Mouse (Mus musculus) forebrain, embryonic 15.5 days (tissue): ENCODE data around the gene Rora. TPM values are rescaled to one million over a fixed set of nuclear protein-coding genes. Genes with fewer than 3 reads are reported as not detected.

Source experiments
- ATAC-seq: fragments of 200-750 bp; cut with Nextera tagmentation; replicated peaks from 2 replicates; pipeline ENCODE4 v1.8.0; 2017; ENCODE audit warnings: mild to moderate bottlenecking, moderate TSS enrichment, moderate library complexity
- H3K27ac ChIP-seq: fragments of 300-500 bp; sonication (generic); replicated peaks from 2 replicates; pipeline ENCODE4 v1.5.1; 2015; ENCODE audit warnings: mild to moderate bottlenecking, inconsistent platforms
- H3K27me3 ChIP-seq: fragments of 300-500 bp; sonication (generic); 2 replicates; pipeline ENCODE4 v1.6.1; 2015; ENCODE audit warnings: inconsistent platforms
- H3K36me3 ChIP-seq: fragments of 300-500 bp; sonication (generic); 2 replicates; pipeline ENCODE4 v1.6.1; 2015; ENCODE audit warnings: mild to moderate bottlenecking, inconsistent platforms
- H3K4me1 ChIP-seq: fragments of 300-500 bp; sonication (generic); 2 replicates; pipeline ENCODE4 v1.6.1; 2015; ENCODE audit warnings: inconsistent platforms
- H3K4me2 ChIP-seq: fragments of 300-500 bp; sonication (generic); replicated peaks from 2 replicates; pipeline ENCODE4 v1.6.1; 2015; ENCODE audit warnings: mild to moderate bottlenecking, inconsistent platforms
- H3K4me3 ChIP-seq: fragments of 300-500 bp; sonication (generic); 2 replicates; pipeline ENCODE4 v1.5.1; 2015; ENCODE audit warnings: mild to moderate bottlenecking, inconsistent platforms
- H3K9ac ChIP-seq: fragments of 300-500 bp; sonication (generic); replicated peaks from 2 replicates; pipeline ENCODE4 v1.6.1; 2015; ENCODE audit warnings: mild to moderate bottlenecking, inconsistent platforms
- H3K9me3 ChIP-seq: fragments of 300-500 bp; sonication (generic); 2 replicates; pipeline ENCODE4 v1.6.1; 2016; ENCODE audit warnings: inconsistent platforms
- whole genome bisulfite sequencing: fragments of 180-500 bp; shearing (Covaris S2); methylation state at CpG from one replicate; pipeline ENCODE4 v1.1.7; 2015; ENCODE audit warnings: mixed read lengths; 5-methylcytosine and 5-hydroxymethylcytosine counted together
- polyA plus RNA-seq: library from polyadenylated mRNA; unstranded; fragments of >200 nt; fragmentation: Nextera tagmentation; extraction: Ambion mirVana; gene quantifications from 2 replicates; pipeline ENCODE4 v1.2.1, GENCODE M21; 2015

Rora gene
- polyA plus RNA-seq, 1 experiment from 2014 or later, result 11.8 TPM

DNA sequence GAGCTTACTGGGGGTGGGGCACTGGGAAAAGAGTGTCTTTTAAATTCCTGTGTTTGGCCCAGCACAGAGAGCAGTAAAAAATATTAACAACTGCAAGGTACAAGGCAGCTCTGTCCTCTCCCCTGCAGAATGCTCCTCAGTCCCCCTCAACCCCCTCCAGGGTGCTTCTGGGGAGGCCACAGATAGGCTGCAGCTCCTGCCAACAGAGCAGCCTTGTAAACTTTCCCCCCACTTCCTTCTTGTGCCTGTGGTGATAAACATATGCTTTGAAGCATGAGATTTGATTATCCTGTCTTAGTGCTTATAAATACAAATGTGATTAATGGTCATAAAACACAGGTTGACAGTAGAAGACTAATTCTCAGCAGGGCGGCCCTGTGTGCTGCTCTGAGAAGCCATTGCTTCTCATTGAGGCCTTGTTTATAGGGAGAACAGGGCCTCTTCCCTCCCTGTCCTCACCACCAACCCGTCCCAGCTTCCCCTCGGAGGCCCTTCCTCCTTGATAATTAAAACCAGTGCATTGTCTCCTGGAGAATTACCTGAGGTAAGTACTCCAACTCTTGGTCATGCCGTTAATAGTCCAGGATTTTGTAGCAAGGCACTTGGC is 41.4 kb downstream of the Rora start:
- Histone ChIP-seq H3K4me2 (no peak overlapping the region), H3K36me3 (no peaks in the 10 kb centered on the region), H3K9me3 (no peaks in the 10 kb centered on the region), H3K27me3 (no peaks in the 10 kb centered on the region; the same call in 1 of the 2 replicates), H3K4me1 (peaks cover 14% of the 10 kb centered on the region), H3K27ac (no peak overlapping the region), H3K9ac (no peak overlapping the region), H3K4me3 (no peak overlapping the region)
- whole genome bisulfite sequencing, result 13% methylated on average over 4 of the region's 4 CpGs
- ATAC-seq, result no peak

DNA sequence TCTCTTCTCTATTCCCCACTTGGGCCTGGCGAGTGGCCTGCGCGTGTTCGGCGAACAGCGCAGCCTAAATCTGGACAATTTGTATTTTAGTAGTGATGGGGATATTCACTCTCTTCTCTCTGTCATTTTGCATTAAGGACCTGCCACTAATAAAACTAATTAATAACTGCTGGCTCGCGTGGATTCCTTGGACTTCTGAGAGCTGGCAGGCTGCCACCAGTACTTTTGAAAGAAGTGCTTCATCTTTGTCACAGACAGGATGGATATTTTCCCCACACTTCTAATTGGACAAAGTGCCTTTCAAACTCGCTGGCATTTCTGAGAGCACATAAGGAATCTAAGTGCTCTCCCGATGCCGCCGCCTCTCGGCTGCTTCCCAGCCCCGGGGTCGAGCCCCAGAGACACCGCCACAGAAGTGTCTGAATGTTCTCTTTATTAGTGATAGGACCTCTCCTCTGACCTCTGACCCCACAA is 41.9 kb downstream of the Rora start:
- Histone ChIP-seq H3K4me2 (no peak overlapping the region), H3K27me3 (no peaks in the 10 kb centered on the region; the same call in 1 of the 2 replicates)

GRCm38 (mm10) chr9:68696425-68696956 is 42.9 kb downstream of the Rora start:
- no peaks in the 10 kb centered on the region for H3K9me3 ChIP-seq
- H3K36me3 ChIP-seq, result no peaks in the 10 kb centered on the region
- WGBS, result 83% methylated on average over 3 of the region's 3 CpGs
- no peak overlapping the region for H3K4me3 ChIP-seq
- H3K27ac ChIP-seq, result no peak overlapping the region
- H3K4me2 ChIP-seq, result no peak overlapping the region
- ATAC-seq, result no peak
- H3K4me1 ChIP-seq, result peaks cover 14% of the 10 kb centered on the region
- H3K9ac ChIP-seq, result no peak overlapping the region
- no peaks in the 10 kb centered on the region; the same call in 1 of the 2 replicates for H3K27me3 ChIP-seq

More for the DNA sequence above, 41.9 kb downstream of the Rora start:
- Histone ChIP-seq H3K9me3 (no peaks in the 10 kb centered on the region), H3K4me1 (peaks cover 14% of the 10 kb centered on the region), H3K27ac (no peak overlapping the region), H3K4me3 (no peak overlapping the region), H3K36me3 (no peaks in the 10 kb centered on the region), H3K9ac (no peak overlapping the region)
- WGBS, result 19% methylated on average over 16 of the region's 16 CpGs
- no peak for ATAC-seq

- Histone ChIP-seq H3K4me1 (peaks cover 17% of the 10 kb centered on the region), H3K9ac (no peak overlapping the region), H3K27me3 (no peaks in the 10 kb centered on the region; the same call in 1 of the 2 replicates), H3K36me3 (no peaks in the 10 kb centered on the region), H3K4me3 (no peak overlapping the region), H3K9me3 (no peaks in the 10 kb centered on the region), H3K4me2 (no peak overlapping the region), H3K27ac (no peak overlapping the region)
- ATAC-seq, result no peak
- WGBS, result 87% methylated on average over 1 of the region's 1 CpGs
Measured at GRCm38 (mm10) chr9:68699341-68699740, 45.8 kb downstream of the Rora start.

GRCm38 (mm10) chr9:68699856-68700255 is 46.3 kb downstream of the Rora start:
- H3K4me1 ChIP-seq, result peaks cover 17% of the 10 kb centered on the region
- ATAC-seq, result no peak

DNA sequence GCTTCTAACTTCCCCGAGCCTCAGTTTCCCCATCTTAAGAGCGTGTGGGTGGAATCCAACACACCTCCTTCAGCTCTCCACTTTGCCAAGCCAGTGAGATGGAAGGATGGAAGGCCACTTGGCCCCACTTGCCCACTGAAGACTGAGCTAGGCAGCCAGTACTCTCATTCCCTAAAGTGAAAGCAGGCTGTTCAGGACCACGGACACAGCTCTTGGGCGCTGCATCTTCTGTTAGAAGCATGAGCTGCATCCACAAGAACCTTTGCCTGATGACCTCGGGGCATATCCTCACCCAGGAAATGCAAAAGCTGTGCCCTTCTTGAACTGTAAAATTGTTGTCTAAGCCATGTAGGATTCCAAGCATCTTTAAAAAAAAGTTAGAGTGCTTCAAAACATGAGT is 54.0 kb downstream of the Rora start:
- ATAC-seq, result no peak
- Histone ChIP-seq H3K4me1 (peaks cover 4% of the 10 kb centered on the region; the same call in 1 of the 2 replicates), H3K36me3 (no peaks in the 10 kb centered on the region), H3K9me3 (no peaks in the 10 kb centered on the region), H3K4me3 (no peak overlapping the region), H3K27me3 (no peaks in the 10 kb centered on the region), H3K9ac (no peak overlapping the region), H3K27ac (no peak overlapping the region), H3K4me2 (no peak overlapping the region)
- 75% methylated on average over 5 of the region's 5 CpGs for WGBS

More at GRCm38 (mm10) chr9:68699856-68700255, 46.3 kb downstream of the Rora start:
- no peak overlapping the region for H3K4me2 ChIP-seq
- no peak overlapping the region for H3K4me3 ChIP-seq
- no peaks in the 10 kb centered on the region; the same call in 1 of the 2 replicates for H3K27me3 ChIP-seq
- H3K9ac ChIP-seq, result no peak overlapping the region
- WGBS, result 69% methylated on average over 4 of the region's 4 CpGs
- H3K9me3 ChIP-seq, result no peaks in the 10 kb centered on the region
- no peaks in the 10 kb centered on the region for H3K36me3 ChIP-seq
- no peak overlapping the region for H3K27ac ChIP-seq

DNA sequence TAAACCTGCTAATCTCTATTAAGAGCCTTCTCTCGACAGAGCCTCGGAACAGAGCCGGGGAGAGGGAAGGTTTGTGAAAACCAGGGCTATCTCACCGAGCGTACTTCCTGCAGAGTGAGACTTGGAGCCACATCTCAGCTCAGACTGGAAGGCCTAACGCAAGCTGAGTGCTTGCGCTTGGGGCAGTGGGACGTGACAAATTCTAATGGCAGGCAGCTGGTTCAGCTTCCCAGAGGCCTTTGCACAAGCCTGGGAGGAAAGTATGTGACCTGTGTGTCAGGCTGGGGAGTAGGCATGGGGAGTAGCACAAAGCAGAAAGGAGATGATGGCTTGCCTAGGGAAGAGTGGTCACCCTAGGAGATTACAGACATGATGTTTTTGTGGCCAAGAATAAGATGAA is 55.6 kb downstream of the Rora start:
- H3K9ac ChIP-seq, result no peak overlapping the region
- WGBS, result 71% methylated on average over 8 of the region's 8 CpGs

DNA sequence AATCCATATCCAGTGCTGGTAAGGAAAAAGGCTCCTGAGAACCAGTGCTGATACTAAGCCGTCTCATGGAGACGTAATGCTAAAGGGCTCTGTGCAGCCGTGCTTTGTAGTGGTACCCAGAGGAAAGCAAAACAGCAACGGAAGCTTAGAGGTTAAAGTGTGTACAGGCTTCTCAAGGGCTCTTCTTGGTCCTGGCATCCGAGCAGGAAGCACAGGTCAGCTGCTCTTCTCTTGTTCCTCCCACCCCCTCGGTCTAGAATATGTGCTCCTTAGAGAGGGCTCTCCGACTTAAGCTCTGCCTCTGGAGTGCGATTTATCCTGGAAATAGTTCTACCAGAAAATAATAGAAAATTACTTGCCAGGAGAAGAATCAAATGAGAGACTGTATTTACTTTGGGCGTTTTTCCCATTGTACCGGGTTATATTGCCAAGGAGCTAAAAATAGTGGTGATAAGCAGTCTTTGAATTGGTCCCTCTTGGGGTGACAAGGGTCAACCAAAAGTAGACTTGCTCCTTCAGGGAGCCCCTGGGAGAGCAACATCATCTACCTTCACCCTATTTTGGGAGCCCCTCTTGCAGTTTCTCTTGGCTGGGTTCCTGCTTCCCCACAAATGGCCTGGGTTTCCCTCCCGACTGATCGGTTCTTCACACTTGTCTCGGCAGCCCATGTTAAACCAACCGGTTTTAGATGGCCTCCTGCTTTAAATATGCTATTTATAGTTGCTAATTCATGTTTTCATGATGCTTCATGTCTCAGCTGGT is 57.5 kb downstream of the Rora start:
- H3K9ac ChIP-seq, result no peak overlapping the region
- H3K27ac ChIP-seq, result no peak overlapping the region
- 74% methylated on average over 14 of the region's 14 CpGs for WGBS
- no peaks in the 10 kb centered on the region for H3K4me1 ChIP-seq
- no peaks in the 10 kb centered on the region for H3K36me3 ChIP-seq
- ATAC-seq, result no peak
- no peak overlapping the region for H3K4me2 ChIP-seq
- no peaks in the 10 kb centered on the region for H3K9me3 ChIP-seq
- H3K27me3 ChIP-seq, result no peaks in the 10 kb centered on the region
- no peak overlapping the region for H3K4me3 ChIP-seq

More for the DNA sequence above, 55.6 kb downstream of the Rora start:
- no peaks in the 10 kb centered on the region for H3K4me1 ChIP-seq
- H3K27me3 ChIP-seq, result no peaks in the 10 kb centered on the region
- no peak overlapping the region for H3K4me3 ChIP-seq
- ATAC-seq, result no peak
- H3K27ac ChIP-seq, result no peak overlapping the region
- no peaks in the 10 kb centered on the region for H3K36me3 ChIP-seq
- H3K9me3 ChIP-seq, result no peaks in the 10 kb centered on the region
- H3K4me2 ChIP-seq, result no peak overlapping the region

DNA sequence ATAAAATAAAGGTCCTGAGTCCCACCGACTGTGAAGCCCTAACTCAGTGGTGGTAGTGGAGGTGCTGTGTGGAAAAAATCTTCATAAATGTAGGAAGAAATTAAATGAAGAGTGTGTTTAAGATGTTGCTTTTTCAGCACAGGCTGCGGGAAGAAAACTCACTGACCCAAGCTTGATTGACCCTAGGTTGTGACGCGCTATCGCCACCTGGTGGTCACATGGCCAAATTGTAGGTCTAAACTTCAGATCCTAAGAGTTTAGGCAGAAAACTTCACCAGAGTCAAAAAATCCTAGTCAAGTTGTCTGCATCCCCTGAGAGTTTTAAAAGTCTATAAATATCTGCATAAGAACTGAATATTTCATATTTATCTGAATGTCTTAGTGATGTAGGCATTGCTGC is 63.4 kb downstream of the Rora start:
- no peaks in the 10 kb centered on the region for H3K4me1 ChIP-seq
- H3K9me3 ChIP-seq, result no peaks in the 10 kb centered on the region
- H3K27me3 ChIP-seq, result no peaks in the 10 kb centered on the region
- H3K4me2 ChIP-seq, result no peak overlapping the region
- no peak overlapping the region for H3K27ac ChIP-seq
- no peak for ATAC-seq
- no peak overlapping the region for H3K4me3 ChIP-seq
- no peaks in the 10 kb centered on the region for H3K36me3 ChIP-seq
- 23% methylated on average over 5 of the region's 5 CpGs for WGBS
- no peak overlapping the region for H3K9ac ChIP-seq

- ATAC-seq, result no peak
- no peaks in the 10 kb centered on the region for H3K4me1 ChIP-seq
- H3K36me3 ChIP-seq, result no peaks in the 10 kb centered on the region
- WGBS, result 94% methylated on average over 6 of the region's 6 CpGs
- no peak overlapping the region for H3K9ac ChIP-seq
- no peak overlapping the region for H3K27ac ChIP-seq
- H3K9me3 ChIP-seq, result no peaks in the 10 kb centered on the region
- H3K4me3 ChIP-seq, result no peak overlapping the region
- H3K4me2 ChIP-seq, result no peak overlapping the region
- H3K27me3 ChIP-seq, result no peaks in the 10 kb centered on the region
Measured at GRCm38 (mm10) chr9:68718427-68718826, 64.8 kb downstream of the Rora start.

DNA sequence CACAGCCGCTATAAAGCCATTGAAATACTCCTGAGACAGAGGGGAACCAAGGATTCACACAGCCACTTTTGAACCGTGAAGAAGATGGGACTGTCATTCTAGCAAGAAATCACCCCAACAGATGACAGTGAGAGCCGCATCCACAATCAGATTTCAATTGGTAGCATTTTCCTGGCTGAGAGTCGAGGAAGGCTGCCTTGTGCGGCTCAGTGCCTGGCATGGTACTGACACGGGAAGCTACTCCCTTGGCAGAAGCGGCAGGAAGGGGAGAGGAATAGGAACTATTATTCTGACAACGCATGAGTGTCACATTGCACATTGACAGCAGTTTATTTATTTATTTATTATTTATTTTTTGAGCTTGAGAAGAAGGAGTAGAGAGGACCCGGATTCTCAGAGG is 65.7 kb downstream of the Rora start:
- no peak overlapping the region for H3K4me3 ChIP-seq
- H3K36me3 ChIP-seq, result no peaks in the 10 kb centered on the region
- H3K27ac ChIP-seq, result no peak overlapping the region
- H3K4me1 ChIP-seq, result no peaks in the 10 kb centered on the region
- ATAC-seq, result no peak
- no peak overlapping the region for H3K4me2 ChIP-seq
- no peak overlapping the region for H3K9ac ChIP-seq
- 75% methylated on average over 9 of the region's 9 CpGs for WGBS
- no peaks in the 10 kb centered on the region for H3K27me3 ChIP-seq
- H3K9me3 ChIP-seq, result no peaks in the 10 kb centered on the region

- no peak overlapping the region for H3K4me3 ChIP-seq
- no peaks in the 10 kb centered on the region for H3K9me3 ChIP-seq
- no peak for ATAC-seq
- H3K36me3 ChIP-seq, result no peaks in the 10 kb centered on the region
- no peaks in the 10 kb centered on the region for H3K4me1 ChIP-seq
- H3K27me3 ChIP-seq, result no peaks in the 10 kb centered on the region
- H3K27ac ChIP-seq, result no peak overlapping the region
- WGBS, result 80% methylated on average over 8 of the region's 8 CpGs
- H3K4me2 ChIP-seq, result no peak overlapping the region
- H3K9ac ChIP-seq, result no peak overlapping the region
Measured at GRCm38 (mm10) chr9:68724636-68725285, 71.2 kb downstream of the Rora start.
